Mouse (Mus musculus): Measurements from ENCODE around the gene Gm21776. TPM values are rescaled to one million over a fixed set of nuclear protein-coding genes. Genes with fewer than 3 reads are reported as not detected.
"Not testable (repeated sequence)": the region's sequence is repeated elsewhere in the genome, so short reads cannot be mapped to it uniquely, and the experiment has no call there.

Gene Gm21776
- total RNA-seq (2021) = not detected

GRCm38 (mm10) chrY:76378362-76378761, at the start of gene Gm21776:
Gene Gm21776, plus strand, starts transcription at chrY:76378662.
- not testable (repeated sequence) for DNase-seq (ENCODE audit: extremely low spot score in 1 of 2, low spot score in 1 of 2)

All from layer of hippocampus, postnatal 25 days (tissue).